Mouse (Mus musculus): ENCODE results near the gene Nags. TPM values are rescaled to one million over a fixed set of nuclear protein-coding genes. Genes with fewer than 3 reads are reported as not detected.

Nags gene
- polyA plus RNA-seq, 1 experiment from 2014 or later: not detected

- no peak overlapping the region for H3K27ac ChIP-seq
- no peak overlapping the region for H3K4me3 ChIP-seq
- 0 out of 2 replicates have a peak, but pooled peaks cover 7% of the 10 kb centered on the region for H3K27me3 ChIP-seq
- H3K4me1 ChIP-seq: peaks cover 8% of the 10 kb centered on the region
- H3K4me2 ChIP-seq: no peak overlapping the region
- WGBS: 19% methylated on average over 4 of the region's 4 CpGs
- no peaks in the 10 kb centered on the region for H3K36me3 ChIP-seq
- peak overlapping the region; percentile 46; the same call in 1 of the 2 replicates for H3K9ac ChIP-seq
- no peak for ATAC-seq (ENCODE audit: insufficient number of reproducible peaks, insufficient read depth, low FRiP score, low TSS enrichment, low read depth)
- no peaks in the 10 kb centered on the region for H3K9me3 ChIP-seq
Measured at GRCm38 (mm10) chr11:102134516-102134915, 10.8 kb upstream of the Nags start.

- Histone ChIP-seq H3K36me3 (no peaks in the 10 kb centered on the region), H3K4me1 (peaks cover 8% of the 10 kb centered on the region), H3K9me3 (no peaks in the 10 kb centered on the region), H3K4me2 (peak overlapping the region; percentile 63), H3K27ac (no peak overlapping the region), H3K27me3 (peaks cover 18% of the 10 kb centered on the region), H3K9ac (peak overlapping the region; percentile 64), H3K4me3 (peak overlapping the region; percentile 34)
- 43% methylated on average over 13 of the region's 13 CpGs for WGBS
- no peak for ATAC-seq (ENCODE audit: insufficient number of reproducible peaks, insufficient read depth, low FRiP score, low TSS enrichment, low read depth)
Measured at GRCm38 (mm10) chr11:102137625-102138446, 7.5 kb upstream of the Nags start.

- peaks cover 8% of the 10 kb centered on the region for H3K4me1 ChIP-seq
- WGBS: under 1% methylated on average over 18 of the region's 18 CpGs
- H3K27ac ChIP-seq: no peak overlapping the region
- H3K36me3 ChIP-seq: no peaks in the 10 kb centered on the region
- no peaks in the 10 kb centered on the region for H3K9me3 ChIP-seq
- ATAC-seq (ENCODE audit: insufficient number of reproducible peaks, insufficient read depth, low FRiP score, low TSS enrichment, low read depth): no peak
- H3K4me2 ChIP-seq: peak overlapping the region; percentile 63
- peak overlapping the region; percentile 34 for H3K4me3 ChIP-seq
- H3K9ac ChIP-seq: peak overlapping the region; percentile 64
- H3K27me3 ChIP-seq: peaks cover 24% of the 10 kb centered on the region
Measured at GRCm38 (mm10) chr11:102138447-102138740, 6.9 kb upstream of the Nags start.

- no peak overlapping the region for H3K9ac ChIP-seq
- H3K36me3 ChIP-seq: no peaks in the 10 kb centered on the region
- H3K9me3 ChIP-seq: no peaks in the 10 kb centered on the region
- H3K4me1 ChIP-seq: peaks cover 4% of the 10 kb centered on the region
- H3K27me3 ChIP-seq: peaks cover 40% of the 10 kb centered on the region
- H3K4me2 ChIP-seq: no peak overlapping the region
- no peak overlapping the region for H3K4me3 ChIP-seq
- WGBS: 6% methylated on average over 5 of the region's 5 CpGs
- no peak overlapping the region for H3K27ac ChIP-seq
- ATAC-seq (ENCODE audit: insufficient number of reproducible peaks, insufficient read depth, low FRiP score, low TSS enrichment, low read depth): no peak
Measured at GRCm38 (mm10) chr11:102140508-102140907, 4.8 kb upstream of the Nags start.

- Histone ChIP-seq H3K9me3 (no peaks in the 10 kb centered on the region), H3K27ac (no peak overlapping the region), H3K9ac (no peak overlapping the region), H3K4me2 (no peak overlapping the region), H3K4me1 (peaks cover 22% of the 10 kb centered on the region), H3K27me3 (peaks cover 57% of the 10 kb centered on the region), H3K36me3 (no peaks in the 10 kb centered on the region), H3K4me3 (no peak overlapping the region)
- 68% methylated on average over 7 of the region's 7 CpGs for WGBS
- ATAC-seq (ENCODE audit: insufficient number of reproducible peaks, insufficient read depth, low FRiP score, low TSS enrichment, low read depth): no peak
Measured at GRCm38 (mm10) chr11:102142355-102142754, 3.0 kb upstream of the Nags start.

- WGBS: 21% methylated on average over 13 of the region's 13 CpGs
Measured at GRCm38 (mm10) chr11:102144957-102145470, 299 bp upstream of the Nags start.

GRCm38 (mm10) chr11:102146005-102146404 lies 692 bp downstream of the Nags start:
- no peak for ATAC-seq (ENCODE audit: insufficient number of reproducible peaks, insufficient read depth, low FRiP score, low TSS enrichment, low read depth)
- Histone ChIP-seq H3K9me3 (no peaks in the 10 kb centered on the region), H3K4me3 (peak overlapping the region; percentile 42)

More at GRCm38 (mm10) chr11:102144957-102145470, 299 bp upstream of the Nags start:
- Histone ChIP-seq H3K4me2 (peak overlapping the region; percentile 63), H3K27ac (no peak overlapping the region), H3K4me1 (peaks cover 25% of the 10 kb centered on the region), H3K36me3 (no peaks in the 10 kb centered on the region), H3K9me3 (no peaks in the 10 kb centered on the region), H3K9ac (peak overlapping the region; percentile 61), H3K27me3 (peaks cover 78% of the 10 kb centered on the region), H3K4me3 (peak overlapping the region; percentile 42)
- ATAC-seq (ENCODE audit: insufficient number of reproducible peaks, insufficient read depth, low FRiP score, low TSS enrichment, low read depth): no peak

GRCm38 (mm10) chr11:102146531-102146930 lies 1.2 kb downstream of the Nags start:
- peak overlapping the region; percentile 42 for H3K4me3 ChIP-seq
- H3K36me3 ChIP-seq: no peaks in the 10 kb centered on the region
- H3K9me3 ChIP-seq: no peaks in the 10 kb centered on the region
- H3K27ac ChIP-seq: no peak overlapping the region
- no peak for ATAC-seq (ENCODE audit: insufficient number of reproducible peaks, insufficient read depth, low FRiP score, low TSS enrichment, low read depth)
- 12% methylated on average over 17 of the region's 17 CpGs for WGBS
- no peak overlapping the region for H3K4me2 ChIP-seq
- peaks cover 78% of the 10 kb centered on the region for H3K27me3 ChIP-seq
- H3K4me1 ChIP-seq: peaks cover 25% of the 10 kb centered on the region
- no peak overlapping the region for H3K9ac ChIP-seq

More at GRCm38 (mm10) chr11:102146005-102146404, 692 bp downstream of the Nags start:
- Histone ChIP-seq H3K4me1 (peaks cover 25% of the 10 kb centered on the region), H3K27me3 (peaks cover 78% of the 10 kb centered on the region), H3K9ac (0 out of 2 replicates have a peak overlapping the region, but pooled peaks have one; percentile 36), H3K4me2 (peak overlapping the region; percentile 63), H3K36me3 (no peaks in the 10 kb centered on the region), H3K27ac (no peak overlapping the region)
- WGBS: 3% methylated on average over 16 of the region's 16 CpGs

- no peaks in the 10 kb centered on the region for H3K9me3 ChIP-seq
- peaks cover 2% of the 10 kb centered on the region; the same call in 1 of the 2 replicates for H3K36me3 ChIP-seq
- no peak for ATAC-seq (ENCODE audit: insufficient number of reproducible peaks, insufficient read depth, low FRiP score, low TSS enrichment, low read depth)
- WGBS: 11% methylated on average over 34 of the region's 34 CpGs
- H3K4me1 ChIP-seq: peaks cover 25% of the 10 kb centered on the region
- peak overlapping the region; percentile 33 for H3K4me2 ChIP-seq
- no peak overlapping the region for H3K9ac ChIP-seq
- no peak overlapping the region for H3K27ac ChIP-seq
- H3K4me3 ChIP-seq: 0 out of 2 replicates have a peak overlapping the region, but pooled peaks have one; percentile 42
- peaks cover 74% of the 10 kb centered on the region for H3K27me3 ChIP-seq
Measured at GRCm38 (mm10) chr11:102147213-102147989, 2.1 kb downstream of the Nags start.

GRCm38 (mm10) chr11:102156039-102156785 lies 10.9 kb downstream of the Nags start, which contains the start of gene Tmem101:
Gene Tmem101 (minus strand): TSS chr11:102156404.
- peak; percentile 54; the same call in 1 of the 2 replicates for ATAC-seq (ENCODE audit: insufficient number of reproducible peaks, insufficient read depth, low FRiP score, low TSS enrichment, low read depth)
- peaks cover 34% of the 10 kb centered on the region for H3K36me3 ChIP-seq
- H3K9me3 ChIP-seq: no peaks in the 10 kb centered on the region
- H3K4me1 ChIP-seq: peaks cover 10% of the 10 kb centered on the region
- H3K27me3 ChIP-seq: no peaks in the 10 kb centered on the region
- H3K4me2 ChIP-seq: peak within 1 kb of the TSS; percentile 89
- H3K27ac ChIP-seq: peak within 1 kb of the TSS; percentile 76
- under 1% methylated on average over 37 of the region's 37 CpGs for WGBS
- peak within 1 kb of the TSS; percentile 73 for H3K4me3 ChIP-seq
- H3K9ac ChIP-seq: peak within 1 kb of the TSS; percentile 84

GRCm38 (mm10) chr11:102156786-102157089 lies 11.4 kb downstream of the Nags start:
- H3K9ac ChIP-seq: no peak overlapping the region
- H3K9me3 ChIP-seq: no peaks in the 10 kb centered on the region
- no peaks in the 10 kb centered on the region for H3K27me3 ChIP-seq
- peaks cover 10% of the 10 kb centered on the region for H3K4me1 ChIP-seq
- H3K27ac ChIP-seq: no peak overlapping the region
- WGBS: 9% methylated on average over 1 of the region's 1 CpGs
- no peak for ATAC-seq (ENCODE audit: insufficient number of reproducible peaks, insufficient read depth, low FRiP score, low TSS enrichment, low read depth)
- peaks cover 39% of the 10 kb centered on the region for H3K36me3 ChIP-seq
- no peak overlapping the region for H3K4me2 ChIP-seq
- no peak overlapping the region for H3K4me3 ChIP-seq
